Mouse (Mus musculus) CD4-positive, CD25-positive, alpha-beta regulatory T cell, adult 4 months (primary cell): ENCODE measurements around the gene Serinc1. TPM values are rescaled to one million over a fixed set of nuclear protein-coding genes. Genes with fewer than 3 reads are reported as not detected.
"Not testable (repeated sequence)": the region's sequence is repeated elsewhere in the genome, so short reads cannot be mapped to it uniquely, and the experiment has no call there.

Experiments
- ATAC-seq: one replicate; pipeline ENCODE4 v1.8.0; 2017
- polyA plus RNA-seq, 2 experiments: library from polyadenylated mRNA; unstranded; fragments of 100-300 nt; shearing (Covaris generic); gene quantifications; one replicate each; pipeline ENCODE4 v1.2.1; 2017

Gene Serinc1
- polyA plus RNA-seq = 100 to 1,000 TPM; 123 to 131 TPM

GRCm38 (mm10) chr10:57532218-57533101 is at the start of gene Serinc1:
Serinc1 (minus strand) TSS chr10:57532530.
- ATAC-seq = peak; percentile 97

- ATAC-seq = no peak
Measured at GRCm38 (mm10) chr10:57576721-57577120, 44.4 kb upstream of the Serinc1 start.

- no peak for ATAC-seq
Measured at GRCm38 (mm10) chr10:57572130-57572529, 39.8 kb upstream of the Serinc1 start.

GRCm38 (mm10) chr10:57571211-57571730 is 38.9 kb upstream of the Serinc1 start:
- peak; percentile 60 for ATAC-seq

- no peak for ATAC-seq
Measured at GRCm38 (mm10) chr10:57569023-57569931, 36.9 kb upstream of the Serinc1 start.

- no peak for ATAC-seq
Measured at GRCm38 (mm10) chr10:57566221-57566620, 33.9 kb upstream of the Serinc1 start.

- no peak for ATAC-seq
Measured at GRCm38 (mm10) chr10:57557597-57557996, 25.3 kb upstream of the Serinc1 start.

- ATAC-seq = no peak
Measured at GRCm38 (mm10) chr10:57553719-57554118, 21.4 kb upstream of the Serinc1 start.

GRCm38 (mm10) chr10:57549631-57550030 is 17.3 kb upstream of the Serinc1 start:
- no peak for ATAC-seq

GRCm38 (mm10) chr10:57543890-57544289 is 11.6 kb upstream of the Serinc1 start:
- not testable (repeated sequence) for ATAC-seq

GRCm38 (mm10) chr10:57531616-57532217 is 613 bp downstream of the Serinc1 start:
- peak; percentile 25 for ATAC-seq

GRCm38 (mm10) chr10:57531076-57531475 is 1.3 kb downstream of the Serinc1 start:
- ATAC-seq = no peak

GRCm38 (mm10) chr10:57526469-57526868 is 5.9 kb downstream of the Serinc1 start:
- ATAC-seq = no peak

GRCm38 (mm10) chr10:57515278-57515677 is 17.1 kb downstream of the Serinc1 start:
- no peak for ATAC-seq

- no peak for ATAC-seq
Measured at GRCm38 (mm10) chr10:57514616-57515015, 17.7 kb downstream of the Serinc1 start.

- ATAC-seq = no peak
Measured at GRCm38 (mm10) chr10:57499414-57500156, 32.7 kb downstream of the Serinc1 start.

GRCm38 (mm10) chr10:57492050-57492449 is 40.3 kb downstream of the Serinc1 start:
- ATAC-seq = no peak

GRCm38 (mm10) chr10:57488591-57488990 is 43.7 kb downstream of the Serinc1 start:
- no peak for ATAC-seq

GRCm38 (mm10) chr10:57487201-57487600 is 45.1 kb downstream of the Serinc1 start:
- ATAC-seq = no peak

GRCm38 (mm10) chr10:57486542-57487071 is 45.7 kb downstream of the Serinc1 start:
- ATAC-seq = peak; percentile 38

- peak; percentile 96 for ATAC-seq
Measured at GRCm38 (mm10) chr10:57485908-57486541, 46.3 kb downstream of the Serinc1 start, which contains the start of gene Hsf2. Hsf2 (plus strand) TSS chr10:57486385.
